Mouse (Mus musculus): Measurements from ENCODE around the gene Nupl2.

DNA sequence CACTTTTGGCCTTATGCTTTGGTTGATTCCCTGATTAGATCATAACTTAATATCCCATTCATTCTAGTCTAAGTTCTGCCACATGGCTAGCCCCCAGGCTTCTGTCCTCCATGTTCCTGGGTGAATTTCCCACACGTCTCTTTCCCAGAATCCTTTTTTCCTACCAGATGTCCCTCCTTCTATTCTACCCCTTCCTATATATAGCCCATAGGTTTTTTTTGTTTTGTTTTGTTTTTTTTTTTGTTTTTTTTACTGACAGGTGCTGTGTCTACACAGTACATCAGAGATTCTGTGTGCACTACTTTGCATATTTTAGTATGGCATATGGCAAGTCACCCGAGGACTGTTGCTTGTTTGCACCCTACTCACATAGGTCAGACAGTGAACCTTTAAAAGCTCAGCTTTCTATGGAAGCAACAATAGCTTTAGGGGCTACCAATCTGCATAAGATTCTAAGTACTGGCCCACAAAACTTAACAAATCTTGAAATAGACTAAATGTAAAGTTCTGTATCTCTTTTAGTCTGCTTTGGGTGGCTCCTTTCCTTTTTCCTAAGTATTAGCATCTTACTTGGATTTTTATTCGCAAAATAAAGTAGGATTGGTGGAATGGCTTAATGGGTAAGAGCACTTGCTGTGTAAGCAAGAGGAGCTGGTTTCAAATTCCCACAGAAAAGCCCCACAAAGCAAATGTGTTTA, 40.0 kb upstream of the Nupl2 start:
- TF ChIP-seq POLR2A (IDR thresholded peaks at IDR 0.05; ENCODE audit: low read depth, low read length) (no peak), CTCF (IDR thresholded peaks at IDR 0.05; ENCODE audit: extremely low read depth, insufficient read length, insufficient replicate concordance, low read depth, low read length) (no peak)
